Mouse (Mus musculus) intestine, embryonic 15.5 days (tissue): ENCODE measurements at regions not wholly inside any gene's neighbourhood (a gene's known extent, or its start where the extent isn't known, plus 50 kb on each side); places are given as distances from the start of the nearest gene placed in this dataset.

Source experiments
- ATAC-seq: fragments of 200-750 bp; cut with Nextera tagmentation; 2 replicates; pipeline ENCODE4 v1.8.0; 2017; ENCODE audit warnings: moderate TSS enrichment, moderate library complexity
- H3K27ac ChIP-seq: fragments of 300-500 bp; sonication (generic); 2 replicates; pipeline ENCODE4 v1.5.1; 2015; ENCODE audit warnings: mild to moderate bottlenecking, inconsistent platforms
- H3K27me3 ChIP-seq: fragments of 300-500 bp; sonication (generic); replicated peaks from 2 replicates; pipeline ENCODE4 v1.6.1; 2015; ENCODE audit warnings: inconsistent platforms
- H3K36me3 ChIP-seq: fragments of 300-500 bp; sonication (generic); 2 replicates; pipeline ENCODE4 v1.6.1; 2015; ENCODE audit warnings: inconsistent platforms
- H3K4me1 ChIP-seq: fragments of 300-500 bp; sonication (generic); replicated peaks from 2 replicates; pipeline ENCODE4 v1.6.1; 2015; ENCODE audit warnings: inconsistent platforms
- H3K4me2 ChIP-seq: fragments of 300-500 bp; sonication (generic); replicated peaks from 2 replicates; pipeline ENCODE4 v1.6.1; 2015; ENCODE audit warnings: mild to moderate bottlenecking, inconsistent platforms
- H3K4me3 ChIP-seq: fragments of 300-500 bp; sonication (generic); replicated peaks from 2 replicates; pipeline ENCODE4 v1.5.1; 2015; ENCODE audit warnings: inconsistent platforms
- H3K9ac ChIP-seq: fragments of 300-500 bp; sonication (generic); 2 replicates; pipeline ENCODE4 v1.6.1; 2015; ENCODE audit warnings: inconsistent platforms
- H3K9me3 ChIP-seq: fragments of 300-500 bp; sonication (generic); 2 replicates; pipeline ENCODE4 v1.6.1; 2016; ENCODE audit warnings: inconsistent platforms
- WGBS: fragments of 180-500 bp; shearing (Covaris S2); methylation state at CpG from one replicate; pipeline ENCODE4 v1.1.7; 2015; 5-methylcytosine and 5-hydroxymethylcytosine counted together

DNA sequence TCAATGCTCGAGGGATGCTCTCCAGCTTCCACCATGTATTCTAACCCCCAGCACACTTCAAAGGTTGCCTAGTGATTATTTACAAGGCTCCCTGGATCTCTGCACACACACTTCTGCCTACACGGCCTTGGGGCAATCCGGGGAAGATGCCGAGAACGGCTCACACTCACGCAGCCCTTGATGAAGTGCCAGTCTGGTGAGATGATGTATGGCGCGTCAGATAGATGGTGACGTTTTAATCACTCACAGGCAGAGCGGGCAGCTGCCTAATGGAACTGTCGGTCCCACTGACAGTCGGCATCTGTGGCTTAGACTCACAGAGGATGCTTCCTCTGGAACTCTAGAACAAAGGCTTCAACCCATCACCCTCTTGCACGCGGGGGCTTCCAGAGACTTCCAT lies 66.9 kb upstream of the Kazn start:
- 69% methylated on average over 14 of the region's 14 CpGs for WGBS
- no peak overlapping the region for H3K4me3 ChIP-seq
- ATAC-seq: no peak

DNA sequence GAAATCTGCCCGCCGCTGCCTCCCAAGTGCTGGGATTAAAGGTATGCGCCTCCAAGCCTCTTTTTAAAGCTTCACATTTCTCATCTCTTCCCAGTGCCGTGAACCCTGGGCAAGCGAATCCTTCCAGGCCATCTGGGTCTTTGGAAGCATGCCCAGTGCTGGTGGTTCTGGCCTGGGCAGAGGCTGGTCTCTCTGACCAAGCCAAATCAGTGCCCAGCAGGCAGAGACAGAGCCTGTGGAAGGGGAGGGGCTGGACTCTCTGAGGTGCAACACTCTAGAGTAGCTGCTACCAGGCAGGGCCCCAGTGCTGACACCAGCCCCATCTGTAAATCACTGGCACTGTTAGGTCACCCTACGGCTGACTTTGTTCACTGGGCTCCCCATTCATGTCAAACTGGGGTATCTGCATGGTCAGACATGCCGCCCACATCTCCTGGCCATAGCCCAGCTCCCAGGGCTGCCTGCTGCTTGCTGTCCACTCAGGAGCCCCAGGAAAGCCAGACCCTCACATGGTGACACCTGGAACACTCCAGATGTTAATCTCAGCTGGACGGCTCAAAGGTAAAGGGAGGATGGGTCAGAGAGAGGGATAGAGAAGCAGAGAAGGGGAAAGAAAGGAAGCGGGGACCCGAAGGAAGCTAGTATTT lies 64.3 kb upstream of the Kazn start:
- whole genome bisulfite sequencing: 75% methylated on average over 10 of the region's 10 CpGs
- no peaks in the 10 kb centered on the region for H3K27me3 ChIP-seq
- no peak overlapping the region for H3K4me2 ChIP-seq
- H3K27ac ChIP-seq: no peak overlapping the region
- no peak overlapping the region for H3K4me3 ChIP-seq
- no peak for ATAC-seq
- H3K4me1 ChIP-seq: peaks cover 26% of the 10 kb centered on the region
- H3K36me3 ChIP-seq: no peaks in the 10 kb centered on the region
- H3K9me3 ChIP-seq: no peaks in the 10 kb centered on the region
- H3K9ac ChIP-seq: no peak overlapping the region

More for the DNA sequence above, 66.9 kb upstream of the Kazn start:
- Histone ChIP-seq H3K4me2 (no peak overlapping the region), H3K4me1 (peaks cover 28% of the 10 kb centered on the region), H3K36me3 (no peaks in the 10 kb centered on the region), H3K9me3 (no peaks in the 10 kb centered on the region), H3K9ac (no peak overlapping the region), H3K27me3 (no peaks in the 10 kb centered on the region), H3K27ac (no peak overlapping the region)

DNA sequence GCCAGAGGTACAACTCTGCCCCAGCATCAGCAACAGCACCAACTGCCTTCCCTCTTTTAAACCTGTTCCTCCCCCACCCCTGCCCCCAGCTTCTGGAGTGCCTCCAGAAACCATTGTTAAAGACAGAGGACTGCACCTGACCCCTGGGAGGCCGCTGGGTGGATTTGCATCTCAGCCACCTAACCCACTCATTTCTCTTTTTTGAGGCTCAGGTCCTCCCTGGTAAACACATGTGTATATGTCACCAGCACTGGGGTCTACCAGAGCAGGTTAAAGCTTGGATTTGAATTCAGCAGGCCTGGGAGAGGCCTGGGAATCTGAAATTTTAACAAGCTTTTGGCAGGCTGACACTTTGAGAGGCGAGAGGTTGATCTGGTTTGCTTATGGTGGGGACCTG lies 63.5 kb upstream of the Kazn start:
- ATAC-seq: no peak
- 54% methylated on average over 2 of the region's 2 CpGs for WGBS

DNA sequence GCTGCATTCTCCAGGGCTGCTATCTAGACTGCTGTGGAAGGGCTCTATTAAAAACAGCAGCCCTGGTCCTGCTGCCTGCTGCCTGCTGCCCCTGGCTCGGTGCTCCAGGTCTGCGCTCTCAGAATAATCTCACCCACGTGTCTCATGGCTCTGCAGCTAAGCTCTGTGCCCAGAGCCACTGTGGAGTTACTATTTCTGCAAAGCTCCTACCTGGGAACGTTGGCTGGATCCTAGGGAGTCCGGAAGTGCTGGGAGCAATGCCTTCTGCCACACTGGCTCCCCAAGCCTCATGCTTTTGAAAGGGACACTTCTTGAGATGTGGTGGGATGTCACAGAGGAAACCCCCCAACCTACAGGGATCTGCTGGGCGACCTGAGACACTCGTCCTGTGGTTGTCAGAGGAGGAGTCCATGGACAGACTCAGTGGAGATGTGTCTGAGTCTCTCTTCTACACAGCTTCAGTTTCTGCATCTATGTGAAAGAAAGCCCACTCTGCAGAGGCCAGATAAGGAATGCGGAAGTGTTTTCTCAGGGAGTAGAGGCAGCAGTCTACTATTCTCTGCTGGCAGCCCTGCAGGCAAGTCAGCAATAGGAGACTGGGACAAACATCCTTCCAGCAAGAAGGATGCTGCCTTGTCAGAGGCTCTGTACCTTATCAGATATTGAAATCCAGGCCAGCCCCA lies 63.0 kb upstream of the Kazn start:
- ATAC-seq: no peak
- no peak overlapping the region for H3K9ac ChIP-seq
- WGBS: 47% methylated on average over 8 of the region's 8 CpGs
- no peaks in the 10 kb centered on the region for H3K9me3 ChIP-seq
- no peak overlapping the region for H3K4me3 ChIP-seq
- peaks cover 17% of the 10 kb centered on the region for H3K4me1 ChIP-seq
- no peak overlapping the region for H3K4me2 ChIP-seq
- no peak overlapping the region for H3K27ac ChIP-seq
- no peaks in the 10 kb centered on the region for H3K27me3 ChIP-seq
- H3K36me3 ChIP-seq: no peaks in the 10 kb centered on the region

More for the DNA sequence above, 63.5 kb upstream of the Kazn start:
- H3K9ac ChIP-seq: no peak overlapping the region
- no peak overlapping the region for H3K4me2 ChIP-seq
- H3K9me3 ChIP-seq: no peaks in the 10 kb centered on the region
- H3K4me1 ChIP-seq: peaks cover 22% of the 10 kb centered on the region
- no peak overlapping the region for H3K4me3 ChIP-seq
- H3K27ac ChIP-seq: no peak overlapping the region
- no peaks in the 10 kb centered on the region for H3K36me3 ChIP-seq
- no peaks in the 10 kb centered on the region for H3K27me3 ChIP-seq

DNA sequence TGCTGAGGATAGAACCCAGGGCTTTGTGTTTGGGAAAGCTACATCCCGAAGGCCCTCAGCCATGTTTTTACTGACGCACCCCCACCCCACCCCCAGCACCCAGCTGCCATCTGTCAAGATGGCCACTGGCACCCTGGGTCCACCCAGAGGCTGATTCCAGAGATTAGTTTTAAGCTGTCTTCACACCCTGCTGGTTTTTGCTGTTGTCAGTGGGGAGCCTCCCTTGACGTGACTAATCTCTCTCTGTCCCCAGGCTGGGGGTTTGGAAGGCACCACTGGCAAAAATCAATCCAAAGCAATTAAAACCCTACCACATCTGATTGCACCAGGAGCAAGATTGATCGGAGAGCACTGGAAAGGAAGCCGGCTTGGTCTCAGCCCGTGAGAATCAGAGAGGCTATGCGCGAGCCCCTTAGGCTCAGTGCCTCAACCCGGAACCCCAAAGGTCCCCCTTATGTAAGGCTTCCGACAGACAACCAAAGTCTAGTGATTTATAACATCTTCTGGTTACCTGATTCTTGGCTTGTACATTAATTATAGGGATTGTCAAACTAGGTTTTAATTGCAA lies 59.7 kb upstream of the Kazn start:
- 81% methylated on average over 10 of the region's 10 CpGs for WGBS
- H3K4me2 ChIP-seq: no peak overlapping the region
- peaks cover 13% of the 10 kb centered on the region for H3K4me1 ChIP-seq
- no peak overlapping the region for H3K9ac ChIP-seq
- H3K27ac ChIP-seq: no peak overlapping the region
- H3K27me3 ChIP-seq: no peaks in the 10 kb centered on the region
- no peak for ATAC-seq
- no peaks in the 10 kb centered on the region for H3K36me3 ChIP-seq
- H3K9me3 ChIP-seq: no peaks in the 10 kb centered on the region
- no peak overlapping the region for H3K4me3 ChIP-seq

DNA sequence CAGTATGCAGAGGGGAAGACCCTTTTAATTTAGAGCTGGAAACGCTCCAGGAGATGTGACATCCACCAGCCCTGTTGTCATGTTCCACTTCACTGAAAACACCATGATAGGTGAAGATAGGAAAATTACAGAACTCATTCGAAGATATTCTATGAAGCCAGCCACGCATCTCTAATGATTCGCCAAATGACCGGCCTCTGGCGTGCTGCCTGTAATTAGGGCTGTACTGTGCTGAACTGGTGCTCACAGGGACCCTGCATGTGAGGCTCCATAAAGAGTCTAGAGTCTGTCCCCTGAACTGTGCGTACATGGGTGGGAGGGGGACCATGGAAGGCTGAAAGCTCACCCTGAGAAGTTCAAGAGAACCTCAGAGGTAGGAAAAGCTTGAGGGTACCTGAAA lies 53.6 kb upstream of the Kazn start:
- Histone ChIP-seq H3K4me2 (no peak overlapping the region), H3K4me1 (no peaks in the 10 kb centered on the region), H3K9me3 (no peaks in the 10 kb centered on the region), H3K36me3 (no peaks in the 10 kb centered on the region), H3K27me3 (no peaks in the 10 kb centered on the region), H3K4me3 (no peak overlapping the region), H3K27ac (no peak overlapping the region), H3K9ac (no peak overlapping the region)
- ATAC-seq: no peak
- WGBS: 81% methylated on average over 7 of the region's 7 CpGs

GRCm38 (mm10) chr4:142292334-142292733 lies 53.1 kb upstream of the Kazn start:
- no peaks in the 10 kb centered on the region for H3K4me1 ChIP-seq
- no peak for ATAC-seq
- no peaks in the 10 kb centered on the region for H3K36me3 ChIP-seq
- no peak overlapping the region for H3K27ac ChIP-seq
- no peak overlapping the region for H3K9ac ChIP-seq
- WGBS: 84% methylated on average over 9 of the region's 9 CpGs
- no peaks in the 10 kb centered on the region for H3K27me3 ChIP-seq
- no peak overlapping the region for H3K4me3 ChIP-seq
- H3K9me3 ChIP-seq: no peaks in the 10 kb centered on the region
- H3K4me2 ChIP-seq: no peak overlapping the region

- 78% methylated on average over 3 of the region's 3 CpGs for WGBS
- Histone ChIP-seq H3K27ac (no peak overlapping the region), H3K4me1 (no peaks in the 10 kb centered on the region), H3K4me2 (no peak overlapping the region), H3K9ac (no peak overlapping the region), H3K27me3 (no peaks in the 10 kb centered on the region), H3K9me3 (no peaks in the 10 kb centered on the region), H3K4me3 (no peak overlapping the region), H3K36me3 (no peaks in the 10 kb centered on the region)
- ATAC-seq: no peak
Observed at GRCm38 (mm10) chr4:142291366-142291765, 52.2 kb upstream of the Kazn start.
